Mouse (Mus musculus): Measurements from ENCODE around the gene Gtf2h4.

GRCm38 (mm10) chr17:35693906-35694305 lies 20.4 kb upstream of the Gtf2h4 start:
- TF ChIP-seq CTCF (IDR thresholded peaks at IDR 0.05; ENCODE audit: low read depth) = no peak
- no peak for TF ChIP-seq EP300 (optimal IDR thresholded peaks at IDR 0.05)

Measured in stomach, postnatal 0 days (tissue).